Mouse (Mus musculus) limb, embryonic 14.5 days (tissue): ENCODE measurements at regions not wholly inside any gene's neighbourhood (a gene's known extent, or its start where the extent isn't known, plus 50 kb on each side); places are given as distances from the start of the nearest gene placed in this dataset.

Experiments
- ATAC-seq: fragments of 200-750 bp; cut with Nextera tagmentation; 2 replicates; pipeline ENCODE4 v1.8.0; 2017; ENCODE audit warnings: low read depth, moderate number of reproducible peaks, moderate TSS enrichment; ENCODE audit not compliant: low FRiP score
- DNase-seq: peaks from one replicate; pipeline ENCODE4 v3.0.0-alpha.2; 2015; ENCODE audit warnings: low spot score
- H3K27ac ChIP-seq: fragments of 300-500 bp; sonication (generic); replicated peaks from 2 replicates; pipeline ENCODE4 v1.5.1; 2014; ENCODE audit warnings: low read depth, mild to moderate bottlenecking, low read length, moderate library complexity, mixed read lengths
- H3K27me3 ChIP-seq: fragments of 300-500 bp; sonication (generic); 2 replicates; pipeline ENCODE4 v1.6.1; 2014; ENCODE audit warnings: low read length, mixed read lengths; ENCODE audit not compliant: control insufficient read depth, insufficient read depth
- H3K36me3 ChIP-seq: fragments of 300-500 bp; sonication (generic); 2 replicates; pipeline ENCODE4 v1.6.1; 2014; ENCODE audit warnings: mild to moderate bottlenecking, low read length, moderate library complexity, mixed read lengths; ENCODE audit not compliant: control insufficient read depth, insufficient read depth
- H3K4me1 ChIP-seq: fragments of 300-500 bp; sonication (generic); 2 replicates; pipeline ENCODE4 v1.6.1; 2014; ENCODE audit warnings: antibody characterized with exemption, low read length, mixed read lengths; ENCODE audit not compliant: control insufficient read depth, insufficient read depth
- H3K4me2 ChIP-seq: fragments of 300-500 bp; sonication (generic); replicated peaks from 2 replicates; pipeline ENCODE4 v1.6.1; 2014; ENCODE audit warnings: low read depth, mild to moderate bottlenecking, low read length, moderate library complexity; ENCODE audit not compliant: severe bottlenecking
- H3K4me3 ChIP-seq: fragments of 300-500 bp; sonication (generic); replicated peaks from 2 replicates; pipeline ENCODE4 v1.5.1; 2014; ENCODE audit warnings: low read length
- H3K9ac ChIP-seq: fragments of 300-500 bp; sonication (generic); 2 replicates; pipeline ENCODE4 v1.6.1; 2014; ENCODE audit warnings: mild to moderate bottlenecking, low read depth, low read length, moderate library complexity; ENCODE audit not compliant: severe bottlenecking
- H3K9me3 ChIP-seq: fragments of 300-500 bp; sonication (generic); 2 replicates; pipeline ENCODE4 v1.6.1; 2016; ENCODE audit warnings: low read length; ENCODE audit not compliant: control insufficient read depth
- POLR2A ChIP-seq: fragments of 200-500 bp; IDR thresholded peaks from 2 replicates; pipeline ENCODE4 v1.8.0; 2012; ENCODE audit warnings: inconsistent platforms, mild to moderate bottlenecking, moderate library complexity, borderline replicate concordance; ENCODE audit not compliant: insufficient read depth, insufficient read length; ENCODE audit errors: extremely low read depth
- WGBS: fragments of 180-500 bp; shearing (Covaris S2); extraction: QIAGEN DNeasy Blood & Tissue Kit; methylation state at CpG from one replicate; pipeline ENCODE4 v1.1.7; 2014; 5-methylcytosine and 5-hydroxymethylcytosine counted together

DNA sequence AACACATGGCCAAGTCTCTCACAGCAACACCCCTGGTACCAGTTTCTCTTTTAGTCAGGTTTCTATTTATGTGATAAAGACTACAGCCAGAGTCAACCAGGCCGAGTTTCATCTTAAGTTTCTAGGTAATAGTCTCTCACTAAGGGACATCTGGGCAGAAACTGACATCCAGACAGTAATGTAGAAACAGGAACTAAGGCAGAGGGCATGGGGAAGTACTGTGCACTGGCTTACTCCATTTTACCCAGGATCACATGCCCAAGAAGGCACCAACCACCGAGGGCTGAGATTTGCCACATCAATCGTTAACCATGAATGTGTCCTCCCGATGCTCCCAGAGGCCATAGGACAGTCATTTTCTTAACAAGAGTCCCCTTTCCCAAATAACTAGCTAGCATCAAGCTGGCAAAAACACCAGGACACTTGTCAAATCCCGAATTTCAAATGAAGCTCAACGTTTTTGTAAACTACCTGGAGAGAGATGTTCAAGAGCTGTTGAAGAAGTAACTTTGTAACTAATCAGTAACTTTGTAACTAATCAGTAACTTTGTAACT, 216.9 kb upstream of the Lrig3 start:
- no peak for ATAC-seq
- Histone ChIP-seq H3K4me1 (peaks cover 10% of the 10 kb centered on the region), H3K9ac (no peak overlapping the region), H3K36me3 (no peaks in the 10 kb centered on the region), H3K4me2 (no peak overlapping the region), H3K9me3 (no peaks in the 10 kb centered on the region), H3K4me3 (no peak overlapping the region), H3K27me3 (no peaks in the 10 kb centered on the region), H3K27ac (no peak overlapping the region)
- no peak for DNase-seq
- WGBS = 63% methylated on average over 6 of the region's 6 CpGs
- no peak for TF ChIP-seq POLR2A

DNA sequence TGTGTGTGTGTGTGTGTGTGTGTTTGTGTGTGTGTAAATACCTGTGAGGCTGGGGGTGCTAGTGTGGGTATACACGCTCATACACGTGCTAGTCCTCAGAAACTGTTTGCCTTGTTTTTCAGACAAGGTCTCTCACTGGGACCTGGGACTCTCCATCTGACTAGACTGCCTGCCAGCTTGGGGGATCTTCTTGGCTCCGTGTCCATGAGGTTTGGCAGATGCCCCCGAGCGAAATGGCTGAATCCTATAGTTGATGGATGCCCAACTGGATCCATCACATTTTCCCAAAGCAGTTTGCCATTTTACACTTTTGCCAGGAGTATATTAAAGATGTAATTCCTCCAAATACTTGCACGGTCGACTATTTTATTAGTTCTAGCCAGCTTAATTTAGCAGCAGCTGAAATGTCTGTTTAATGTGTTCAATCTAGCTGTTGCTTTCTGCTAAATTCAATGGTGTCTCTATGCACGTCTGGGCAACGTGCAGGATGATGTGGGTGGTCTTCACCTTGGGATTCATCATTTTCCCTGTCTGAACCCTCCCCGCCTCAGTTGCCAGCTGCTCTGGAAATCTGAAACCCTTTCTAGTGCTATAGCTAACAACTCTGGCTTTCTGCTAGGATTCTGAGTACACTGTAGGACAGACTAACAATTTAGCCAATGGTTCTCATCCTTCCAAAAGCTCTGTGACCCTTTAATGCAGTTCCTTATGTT, 213.3 kb upstream of the Lrig3 start:
- H3K9me3 ChIP-seq = no peaks in the 10 kb centered on the region
- H3K27ac ChIP-seq = 0 out of 2 replicates have a peak overlapping the region, but pooled peaks have one; percentile 13
- no peak overlapping the region for H3K9ac ChIP-seq
- no peak overlapping the region for H3K4me3 ChIP-seq
- peak; percentile 60 for ATAC-seq
- no peaks in the 10 kb centered on the region; the same call in 1 of the 2 replicates for H3K4me1 ChIP-seq
- H3K4me2 ChIP-seq = no peak overlapping the region
- TF ChIP-seq POLR2A = no peak
- WGBS = 45% methylated on average over 10 of the region's 10 CpGs
- peak; percentile 61 for DNase-seq
- H3K36me3 ChIP-seq = no peaks in the 10 kb centered on the region
- no peaks in the 10 kb centered on the region for H3K27me3 ChIP-seq

DNA sequence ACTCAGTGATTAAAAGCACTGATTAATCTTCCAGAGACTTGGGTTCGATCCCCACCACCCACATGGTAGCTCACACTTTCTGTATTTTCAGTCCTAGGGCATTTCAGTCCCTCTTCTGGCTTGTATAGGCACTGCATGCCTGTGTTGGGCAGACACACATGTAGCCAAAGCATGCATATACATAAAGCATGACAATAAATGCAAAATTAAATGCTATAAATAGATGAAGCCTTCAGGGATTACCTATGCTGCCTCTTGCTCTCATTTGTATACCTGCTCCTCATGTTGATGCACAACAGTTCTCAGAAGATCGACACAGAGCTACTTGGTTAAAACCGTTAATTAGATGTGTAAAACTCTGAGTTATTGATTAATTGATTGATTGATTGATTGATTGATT, 206.8 kb upstream of the Lrig3 start:
- ATAC-seq (no peak), DNase-seq (no peak)
- Histone ChIP-seq H3K4me1 (peaks cover 3% of the 10 kb centered on the region; the same call in 1 of the 2 replicates), H3K36me3 (no peaks in the 10 kb centered on the region), H3K27me3 (no peaks in the 10 kb centered on the region), H3K27ac (no peak overlapping the region), H3K9ac (no peak overlapping the region), H3K9me3 (peaks cover 9% of the 10 kb centered on the region), H3K4me2 (no peak overlapping the region), H3K4me3 (no peak overlapping the region)
- WGBS = 98% methylated on average over 3 of the region's 3 CpGs
- TF ChIP-seq POLR2A = no peak

DNA sequence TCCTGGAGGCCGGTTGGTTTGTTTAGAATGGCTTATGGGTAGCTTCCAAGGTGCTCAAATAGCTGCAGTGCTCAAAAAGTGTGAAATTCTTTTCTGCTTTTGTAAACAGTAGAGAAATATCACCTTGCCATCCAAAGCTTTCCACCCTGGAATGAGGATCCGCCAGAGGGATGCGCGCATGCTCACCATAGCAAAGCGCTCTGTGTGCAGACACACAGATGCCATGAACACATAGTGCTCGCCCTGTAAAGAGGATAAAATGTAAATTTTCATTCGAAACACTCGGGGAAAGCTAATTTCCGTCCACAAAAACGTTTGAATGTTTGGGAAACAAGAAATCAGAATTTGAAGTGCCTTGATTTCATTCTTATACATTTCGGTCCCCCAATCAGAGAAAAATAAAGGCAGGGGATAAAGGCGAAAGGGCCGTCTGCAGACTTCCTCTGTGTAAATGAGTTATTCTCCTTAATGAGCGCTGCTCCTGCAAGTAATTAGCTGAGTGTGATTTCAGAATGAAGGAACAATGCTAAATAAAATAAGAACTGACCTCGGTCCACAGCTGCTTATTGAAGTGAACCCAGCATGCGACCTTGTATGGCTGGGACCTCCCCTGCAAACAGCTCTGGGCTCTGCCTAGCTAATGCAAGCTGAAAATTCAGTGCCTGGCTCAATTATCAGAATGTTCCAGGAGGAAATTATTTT, 203.4 kb upstream of the Lrig3 start:
- no peak for DNase-seq
- H3K4me2 ChIP-seq = no peak overlapping the region
- no peak for TF ChIP-seq POLR2A
- no peak for ATAC-seq
- H3K9ac ChIP-seq = no peak overlapping the region
- H3K27me3 ChIP-seq = no peaks in the 10 kb centered on the region
- peaks cover 3% of the 10 kb centered on the region; the same call in 1 of the 2 replicates for H3K4me1 ChIP-seq
- H3K36me3 ChIP-seq = no peaks in the 10 kb centered on the region
- H3K4me3 ChIP-seq = no peak overlapping the region
- 64% methylated on average over 16 of the region's 16 CpGs for WGBS
- H3K27ac ChIP-seq = no peak overlapping the region
- peaks cover 9% of the 10 kb centered on the region for H3K9me3 ChIP-seq

DNA sequence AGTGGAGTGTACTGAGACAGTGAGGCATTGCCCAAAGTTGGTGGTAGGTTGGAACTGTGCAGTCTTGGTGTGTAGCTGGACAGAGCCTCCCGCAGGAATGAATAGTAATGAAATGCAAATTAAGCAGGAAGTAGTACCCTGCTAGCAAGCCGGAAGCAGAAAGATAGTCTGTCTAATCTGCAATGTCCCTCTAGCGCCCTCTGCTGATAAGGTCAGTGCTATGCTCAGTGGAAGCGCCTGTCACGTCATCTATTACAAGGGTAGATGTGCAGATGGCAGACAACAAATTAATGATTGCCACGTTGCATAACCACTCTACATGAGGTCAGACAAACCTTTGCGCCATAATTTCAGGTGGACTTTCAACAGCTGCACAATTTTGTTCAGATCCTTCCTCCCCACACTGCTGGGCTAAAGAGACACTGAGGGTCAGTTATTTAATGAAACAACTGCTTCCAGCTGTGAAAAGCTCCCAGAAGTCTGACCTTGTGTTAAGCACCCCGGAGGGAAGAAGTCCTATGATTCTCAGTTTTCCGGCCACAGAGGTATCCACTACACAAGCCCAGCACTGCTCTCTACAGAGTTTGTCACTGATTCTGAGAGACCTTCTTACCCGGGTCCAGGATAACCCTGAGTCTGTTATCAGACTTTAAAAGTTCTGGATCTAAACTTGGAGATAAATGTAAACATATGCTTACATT, 201.4 kb upstream of the Lrig3 start:
- TF ChIP-seq POLR2A = no peak
- no peak overlapping the region for H3K27ac ChIP-seq
- peaks cover 3% of the 10 kb centered on the region; the same call in 1 of the 2 replicates for H3K4me1 ChIP-seq
- H3K36me3 ChIP-seq = no peaks in the 10 kb centered on the region
- no peaks in the 10 kb centered on the region for H3K27me3 ChIP-seq
- ATAC-seq = no peak
- DNase-seq = peak; percentile 45
- peaks cover 9% of the 10 kb centered on the region for H3K9me3 ChIP-seq
- no peak overlapping the region for H3K4me2 ChIP-seq
- WGBS = 49% methylated on average over 10 of the region's 10 CpGs
- no peak overlapping the region for H3K9ac ChIP-seq
- H3K4me3 ChIP-seq = no peak overlapping the region
